Mouse (Mus musculus): ENCODE measurements around the gene BC028528.
"Not testable (repeated sequence)": the region's sequence is repeated elsewhere in the genome, so short reads cannot be mapped to it uniquely, and the experiment has no call there.

BC028528 gene

GRCm38 (mm10) chr3:95879063-95879462 is 12.7 kb downstream of the BC028528 start:
- no peak for ATAC-seq (ENCODE audit: low TSS enrichment)

GRCm38 (mm10) chr3:95872048-95872447 is 19.8 kb downstream of the BC028528 start:
- no peak for ATAC-seq (ENCODE audit: low TSS enrichment)

- peak; percentile 97 for ATAC-seq (ENCODE audit: low TSS enrichment)
Observed at GRCm38 (mm10) chr3:95871392-95871867, 20.4 kb downstream of the BC028528 start, which contains the start of gene Mrps21. Gene Mrps21, minus strand, starts transcription at chr3:95871519.

GRCm38 (mm10) chr3:95870976-95871375 is 20.8 kb downstream of the BC028528 start:
- no peak for ATAC-seq (ENCODE audit: low TSS enrichment)

- ATAC-seq (ENCODE audit: low TSS enrichment), result no peak
Observed at GRCm38 (mm10) chr3:95867408-95867807, 24.4 kb downstream of the BC028528 start.

GRCm38 (mm10) chr3:95866071-95866470 is 25.7 kb downstream of the BC028528 start:
- ATAC-seq (ENCODE audit: low TSS enrichment), result no peak

GRCm38 (mm10) chr3:95865571-95865970 is 26.2 kb downstream of the BC028528 start:
- ATAC-seq (ENCODE audit: low TSS enrichment), result no peak

- peak; percentile 87 for ATAC-seq (ENCODE audit: low TSS enrichment)
Observed at GRCm38 (mm10) chr3:95865050-95865449, 26.8 kb downstream of the BC028528 start.

GRCm38 (mm10) chr3:95863578-95863977 is 28.2 kb downstream of the BC028528 start:
- no peak for ATAC-seq (ENCODE audit: low TSS enrichment)

GRCm38 (mm10) chr3:95861796-95862195 is 30.0 kb downstream of the BC028528 start:
- no peak for ATAC-seq (ENCODE audit: low TSS enrichment)

GRCm38 (mm10) chr3:95861216-95861615 is 30.6 kb downstream of the BC028528 start:
- ATAC-seq (ENCODE audit: low TSS enrichment), result no peak

GRCm38 (mm10) chr3:95860323-95860722 is 31.5 kb downstream of the BC028528 start:
- no peak for ATAC-seq (ENCODE audit: low TSS enrichment)

- not testable (repeated sequence) for ATAC-seq (ENCODE audit: low TSS enrichment)
Observed at GRCm38 (mm10) chr3:95858278-95858677, 33.5 kb downstream of the BC028528 start.

- ATAC-seq (ENCODE audit: low TSS enrichment), result not testable (repeated sequence)
Observed at GRCm38 (mm10) chr3:95857050-95857449, 34.8 kb downstream of the BC028528 start.

- ATAC-seq (ENCODE audit: low TSS enrichment), result peak; percentile 13; the same call in 1 of the 2 replicates
Observed at GRCm38 (mm10) chr3:95856115-95856514, 35.7 kb downstream of the BC028528 start.

GRCm38 (mm10) chr3:95855502-95856089 is 36.2 kb downstream of the BC028528 start, which contains the start of gene Prpf3:
Gene Prpf3, minus strand, starts transcription at chr3:95855885.
- peak; percentile 96 for ATAC-seq (ENCODE audit: low TSS enrichment)

- ATAC-seq (ENCODE audit: low TSS enrichment), result no peak
Observed at GRCm38 (mm10) chr3:95851317-95851716, 40.5 kb downstream of the BC028528 start.

GRCm38 (mm10) chr3:95850611-95851010 is 41.2 kb downstream of the BC028528 start:
- no peak for ATAC-seq (ENCODE audit: low TSS enrichment)

- ATAC-seq (ENCODE audit: low TSS enrichment), result no peak
Observed at GRCm38 (mm10) chr3:95842503-95843214, 49.1 kb downstream of the BC028528 start.

GRCm38 (mm10) chr3:95839250-95839649 is 52.6 kb downstream of the BC028528 start:
- no peak for ATAC-seq (ENCODE audit: low TSS enrichment)

Data from frontal cortex, adult (tissue).